Mouse (Mus musculus) bone marrow macrophage, adult 2 months (primary cell): ENCODE data around the gene Supt5. TPM values are rescaled to one million over a fixed set of nuclear protein-coding genes. Genes with fewer than 3 reads are reported as not detected.

Experiments used
- H3K27ac ChIP-seq: 2 replicates; pipeline ENCODE4 v1.5.1; 2012; ENCODE audit warnings: low read depth, low read length; ENCODE audit not compliant: insufficient read depth
- H3K4me1 ChIP-seq: 2 replicates; pipeline ENCODE4 v1.6.1; 2012; ENCODE audit warnings: low read length; ENCODE audit not compliant: control insufficient read depth, insufficient read depth
- H3K4me3 ChIP-seq: 2 replicates; pipeline ENCODE4 v1.5.1; 2012; ENCODE audit warnings: mild to moderate bottlenecking, low read length, moderate library complexity; ENCODE audit not compliant: insufficient read depth
- CTCF ChIP-seq: IDR thresholded peaks from 2 replicates; pipeline ENCODE4 v1.5.1; 2012; ENCODE audit warnings: low read depth, mild to moderate bottlenecking, low read length, moderate library complexity
- POLR2A ChIP-seq: IDR thresholded peaks from 2 replicates; pipeline ENCODE4 v1.6.1; 2012; ENCODE audit warnings: mild to moderate bottlenecking, low read depth, low read length, borderline replicate concordance
- polyA plus RNA-seq: library from polyadenylated mRNA; stranded (reverse); fragments of >200 nt; gene quantifications from 2 replicates; pipeline ENCODE4 v1.2.4, GENCODE M21; 2012; ENCODE audit not compliant: missing spikeins, insufficient read depth, insufficient read length

The Supt5 gene
- polyA plus RNA-seq, 1 experiment: 77.4 TPM

- no peak for TF ChIP-seq CTCF
- no peak for TF ChIP-seq POLR2A
- Histone ChIP-seq H3K27ac (peak overlapping the region; percentile 100), H3K4me1 (peaks cover 11% of the 10 kb centered on the region), H3K4me3 (peak overlapping the region; percentile 84)
These were observed 36.8 kb upstream of the Supt5 start for GRCm38 (mm10) chr7:28375176-28375921.

- no peak for TF ChIP-seq POLR2A
- no peak for TF ChIP-seq CTCF
- Histone ChIP-seq H3K27ac (peak overlapping the region; percentile 100), H3K4me1 (peaks cover 10% of the 10 kb centered on the region), H3K4me3 (peak overlapping the region; percentile 84; the same call in 1 of the 2 replicates)
These were observed 36.1 kb upstream of the Supt5 start for GRCm38 (mm10) chr7:28374647-28375046.

- Histone ChIP-seq H3K4me3 (no peak overlapping the region), H3K27ac (peak overlapping the region; percentile 100), H3K4me1 (peaks cover 10% of the 10 kb centered on the region)
- TF ChIP-seq CTCF (no peak), POLR2A (no peak)
These were observed 35.4 kb upstream of the Supt5 start for GRCm38 (mm10) chr7:28373891-28374495.

GRCm38 (mm10) chr7:28373131-28373581 is 34.6 kb upstream of the Supt5 start:
- Histone ChIP-seq H3K4me1 (peaks cover 10% of the 10 kb centered on the region), H3K27ac (peak overlapping the region; percentile 76), H3K4me3 (peak overlapping the region; percentile 52)
- TF ChIP-seq CTCF (no peak), POLR2A (no peak)

GRCm38 (mm10) chr7:28372251-28373108 is 33.9 kb upstream of the Supt5 start, which contains the start of gene Plekhg2:
TSS of gene Plekhg2 (minus strand) at chr7:28372599.
- H3K4me3 ChIP-seq: peak within 1 kb of the TSS; percentile 79
- H3K27ac ChIP-seq: peak within 1 kb of the TSS; percentile 76
- H3K4me1 ChIP-seq: peaks cover 10% of the 10 kb centered on the region
- peak; percentile 67 for TF ChIP-seq CTCF
- TF ChIP-seq POLR2A: no peak

- H3K4me3 ChIP-seq: peak overlapping the region; percentile 79
- TF ChIP-seq POLR2A (no peak), CTCF (no peak)
- peaks cover 10% of the 10 kb centered on the region for H3K4me1 ChIP-seq
- H3K27ac ChIP-seq: no peak overlapping the region
These were observed 33.0 kb upstream of the Supt5 start for GRCm38 (mm10) chr7:28371514-28371989.

- Histone ChIP-seq H3K4me1 (peaks cover 10% of the 10 kb centered on the region), H3K4me3 (peak overlapping the region; percentile 79), H3K27ac (no peak overlapping the region)
- no peak for TF ChIP-seq CTCF
- TF ChIP-seq POLR2A: no peak
These were observed 32.5 kb upstream of the Supt5 start for GRCm38 (mm10) chr7:28370977-28371513.

- TF ChIP-seq CTCF (no peak), POLR2A (no peak)
- Histone ChIP-seq H3K27ac (no peak overlapping the region), H3K4me1 (peaks cover 10% of the 10 kb centered on the region)
These were observed 31.5 kb upstream of the Supt5 start for GRCm38 (mm10) chr7:28370051-28370450.

GRCm38 (mm10) chr7:28368276-28368920 is 29.9 kb upstream of the Supt5 start:
- no peak overlapping the region for H3K4me3 ChIP-seq
- H3K27ac ChIP-seq: no peak overlapping the region
- H3K4me1 ChIP-seq: no peaks in the 10 kb centered on the region
- no peak for TF ChIP-seq CTCF
- TF ChIP-seq POLR2A: no peak

More at GRCm38 (mm10) chr7:28370051-28370450, 31.5 kb upstream of the Supt5 start:
- H3K4me3 ChIP-seq: no peak overlapping the region
